Mouse (Mus musculus) adrenal gland, postnatal 4 days (tissue): ENCODE data around the gene Tcf3. TPM values are rescaled to one million over a fixed set of nuclear protein-coding genes. Genes with fewer than 3 reads are reported as not detected.

Experiments
- DNase-seq, 2 experiments: peaks; one replicate each; pipeline ENCODE4 v3.0.0; 2021 to 2022; ENCODE audit warnings: low spot score in 2 of 2, mixed read lengths in 2 of 2
- long read RNA-seq, 2 experiments: library from polyadenylated mRNA; stranded (forward); transcript quantifications; one replicate each; pipeline ENCODE4 v2.0.0; 2021
- total RNA-seq, 2 experiments: library from RNA; stranded (reverse); gene quantifications; 2 replicates each; pipeline ENCODE4 v1.2.3; 2021

Gene Tcf3
- 100 to 1,000 TPM; 112 to 116 TPM for total RNA-seq
- long read RNA-seq, experiment 1, transcript Tcf3-202 (19 exons, 2,829 nt): major isoform, 28 of 197 reads
- long read RNA-seq, experiment 1, transcript Tcf3-210 (19 exons, 2,839 nt): minor isoform, 19 of 197 reads
- long read RNA-seq, experiment 1, transcript Tcf3-201 (19 exons, 2,842 nt): minor isoform, 9 of 197 reads
- long read RNA-seq, experiment 1, transcript Tcf3-209 (19 exons, 2,950 nt): minor isoform, 27 of 197 reads
- long read RNA-seq, experiment 1, partial matches to known transcripts: 26 of 197 reads
- long read RNA-seq, experiment 1, other reads (novel, unspliced or antisense): 65 of 197 reads
- long read RNA-seq, experiment 2, transcript Tcf3-209 (19 exons, 2,950 nt): minor isoform, 22 of 281 reads
- long read RNA-seq, experiment 2, transcript Tcf3-210 (19 exons, 2,839 nt): minor isoform, 23 of 281 reads
- long read RNA-seq, experiment 2, transcript Tcf3-208 (19 exons, 2,946 nt): minor isoform, 13 of 281 reads
- long read RNA-seq, experiment 2, transcript Tcf3-202 (19 exons, 2,829 nt): major isoform, 34 of 281 reads
- long read RNA-seq, experiment 2, partial matches to known transcripts: 88 of 281 reads
- long read RNA-seq, experiment 2, other reads (novel, unspliced or antisense): 77 of 281 reads

- DNase-seq: peak; percentile 90 to 92
These were observed at the start of gene Tcf3 for GRCm38 (mm10) chr10:80433513-80434232. Tcf3 (minus strand) TSS chr10:80433647.

GRCm38 (mm10) chr10:80481002-80481401, 47.6 kb upstream of the Tcf3 start:
- no peak for DNase-seq

- DNase-seq: no peak
These were observed 45.1 kb upstream of the Tcf3 start for GRCm38 (mm10) chr10:80478531-80478930.

GRCm38 (mm10) chr10:80475290-80475959, 42.0 kb upstream of the Tcf3 start:
- peak; percentile 67 to 78 for DNase-seq

GRCm38 (mm10) chr10:80465066-80465465, 31.6 kb upstream of the Tcf3 start:
- DNase-seq: no peak

GRCm38 (mm10) chr10:80464381-80465035, 31.1 kb upstream of the Tcf3 start:
- no peak for DNase-seq

- DNase-seq: no peak
These were observed 27.9 kb upstream of the Tcf3 start for GRCm38 (mm10) chr10:80461346-80461745.

- no peak for DNase-seq
These were observed 26.9 kb upstream of the Tcf3 start for GRCm38 (mm10) chr10:80460324-80460723.

- DNase-seq: no peak
These were observed 26.2 kb upstream of the Tcf3 start for GRCm38 (mm10) chr10:80459671-80460070.

GRCm38 (mm10) chr10:80459236-80459635, 25.8 kb upstream of the Tcf3 start:
- no peak for DNase-seq

GRCm38 (mm10) chr10:80455697-80456096, 22.2 kb upstream of the Tcf3 start:
- no peak for DNase-seq

- DNase-seq: no peak
These were observed 21.3 kb upstream of the Tcf3 start for GRCm38 (mm10) chr10:80454781-80455180.

GRCm38 (mm10) chr10:80453601-80454000, 20.2 kb upstream of the Tcf3 start:
- no peak for DNase-seq

- DNase-seq: no peak
These were observed 17.2 kb upstream of the Tcf3 start for GRCm38 (mm10) chr10:80450599-80450998.

GRCm38 (mm10) chr10:80445898-80446601, 12.6 kb upstream of the Tcf3 start:
- peak in 1 of 2 experiments; percentile 55 for DNase-seq

GRCm38 (mm10) chr10:80445052-80445451, 11.6 kb upstream of the Tcf3 start:
- no peak for DNase-seq

GRCm38 (mm10) chr10:80444339-80445045, 11.0 kb upstream of the Tcf3 start:
- DNase-seq: no peak

GRCm38 (mm10) chr10:80443575-80444278, 10.3 kb upstream of the Tcf3 start:
- no peak for DNase-seq

- DNase-seq: no peak
These were observed 9.5 kb upstream of the Tcf3 start for GRCm38 (mm10) chr10:80442989-80443388.
